Mouse (Mus musculus) hindbrain, embryonic 10.5 days (tissue): ENCODE results near the gene Kdm2b. TPM values are rescaled to one million over a fixed set of nuclear protein-coding genes. Genes with fewer than 3 reads are reported as not detected.

Experiments
- DNase-seq: peaks from one replicate; pipeline ENCODE4 v3.0.0-alpha.2; 2017; ENCODE audit warnings: low spot score
- H3K27ac ChIP-seq: fragments of 300-500 bp; sonication (generic); 2 replicates; pipeline ENCODE4 v1.5.1; 2016; ENCODE audit warnings: mild to moderate bottlenecking, moderate library complexity
- H3K27me3 ChIP-seq: fragments of 300-500 bp; sonication (generic); 2 replicates; pipeline ENCODE4 v1.6.1; 2016; ENCODE audit warnings: mild to moderate bottlenecking; ENCODE audit not compliant: poor library complexity, insufficient read depth, severe bottlenecking
- H3K36me3 ChIP-seq: fragments of 300-500 bp; sonication (generic); 2 replicates; pipeline ENCODE4 v1.6.1; 2016; ENCODE audit warnings: mild to moderate bottlenecking, moderate library complexity
- H3K4me1 ChIP-seq: fragments of 300-500 bp; sonication (generic); replicated peaks from 2 replicates; pipeline ENCODE4 v1.6.1; 2016; ENCODE audit warnings: mild to moderate bottlenecking
- H3K4me3 ChIP-seq: fragments of 300-500 bp; sonication (generic); 2 replicates; pipeline ENCODE4 v1.5.1; 2016; ENCODE audit warnings: mild to moderate bottlenecking, moderate library complexity
- H3K9me3 ChIP-seq: fragments of 300-500 bp; sonication (generic); 2 replicates; pipeline ENCODE4 v1.6.1; 2016; ENCODE audit warnings: mild to moderate bottlenecking, moderate library complexity
- WGBS: fragments of 180-500 bp; shearing (Covaris S2); methylation state at CpG from one replicate; pipeline ENCODE4 v1.1.7; 2016; 5-methylcytosine and 5-hydroxymethylcytosine counted together
- polyA plus RNA-seq: library from polyadenylated mRNA; unstranded; fragments of >200 nt; fragmentation: Nextera tagmentation; extraction: Ambion mirVana; gene quantifications from 2 replicates; pipeline ENCODE4 v1.2.1, GENCODE M21; 2016

Gene Kdm2b
- polyA plus RNA-seq, 1 experiment from 2014 or later: 92.4 TPM

GRCm38 (mm10) chr5:122907182-122907581 lies 82.4 kb downstream of the Kdm2b start:
- no peak overlapping the region for H3K4me3 ChIP-seq
- peaks cover 9% of the 10 kb centered on the region; the same call in 1 of the 2 replicates for H3K36me3 ChIP-seq
- 92% methylated on average over 1 of the region's 1 CpGs for WGBS
- H3K4me1 ChIP-seq: no peaks in the 10 kb centered on the region
- no peaks in the 10 kb centered on the region; the same call in 1 of the 2 replicates for H3K27me3 ChIP-seq
- no peak for DNase-seq
- no peaks in the 10 kb centered on the region for H3K9me3 ChIP-seq
- no peak overlapping the region for H3K27ac ChIP-seq

GRCm38 (mm10) chr5:122903165-122903564 lies 86.5 kb downstream of the Kdm2b start:
- no peak for DNase-seq
- no peaks in the 10 kb centered on the region for H3K9me3 ChIP-seq
- peaks cover 23% of the 10 kb centered on the region for H3K4me1 ChIP-seq
- H3K27me3 ChIP-seq: no peaks in the 10 kb centered on the region; the same call in 1 of the 2 replicates
- no peak overlapping the region for H3K4me3 ChIP-seq
- 82% methylated on average over 5 of the region's 5 CpGs for WGBS
- no peak overlapping the region for H3K27ac ChIP-seq
- H3K36me3 ChIP-seq: peaks cover 9% of the 10 kb centered on the region; the same call in 1 of the 2 replicates

- H3K4me1 ChIP-seq: peaks cover 32% of the 10 kb centered on the region
- WGBS: 80% methylated on average over 6 of the region's 6 CpGs
- no peaks in the 10 kb centered on the region for H3K9me3 ChIP-seq
- no peak overlapping the region for H3K4me3 ChIP-seq
- H3K27me3 ChIP-seq: no peaks in the 10 kb centered on the region; the same call in 1 of the 2 replicates
- no peak overlapping the region for H3K27ac ChIP-seq
- H3K36me3 ChIP-seq: peaks cover 9% of the 10 kb centered on the region; the same call in 1 of the 2 replicates
- DNase-seq: no peak
Observed at GRCm38 (mm10) chr5:122902228-122902627, 87.4 kb downstream of the Kdm2b start.

GRCm38 (mm10) chr5:122901666-122902065 lies 88.0 kb downstream of the Kdm2b start:
- Histone ChIP-seq H3K27me3 (no peaks in the 10 kb centered on the region; the same call in 1 of the 2 replicates), H3K4me3 (no peak overlapping the region), H3K4me1 (peaks cover 35% of the 10 kb centered on the region), H3K9me3 (no peaks in the 10 kb centered on the region), H3K36me3 (peaks cover 6% of the 10 kb centered on the region; the same call in 1 of the 2 replicates), H3K27ac (no peak overlapping the region)
- no peak for DNase-seq
- WGBS: 67% methylated on average over 3 of the region's 3 CpGs

GRCm38 (mm10) chr5:122901179-122901578 lies 88.4 kb downstream of the Kdm2b start:
- H3K27me3 ChIP-seq: no peaks in the 10 kb centered on the region; the same call in 1 of the 2 replicates
- peaks cover 35% of the 10 kb centered on the region for H3K4me1 ChIP-seq
- peaks cover 3% of the 10 kb centered on the region; the same call in 1 of the 2 replicates for H3K36me3 ChIP-seq
- H3K4me3 ChIP-seq: peak overlapping the region; percentile 94
- whole genome bisulfite sequencing: 55% methylated on average over 11 of the region's 11 CpGs
- no peaks in the 10 kb centered on the region for H3K9me3 ChIP-seq
- DNase-seq: no peak
- peak overlapping the region; percentile 97 for H3K27ac ChIP-seq

- H3K36me3 ChIP-seq: no peaks in the 10 kb centered on the region
- H3K4me1 ChIP-seq: peaks cover 35% of the 10 kb centered on the region
- WGBS: 4% methylated on average over 33 of the region's 33 CpGs
- H3K9me3 ChIP-seq: no peaks in the 10 kb centered on the region
- H3K27ac ChIP-seq: peak overlapping the region; percentile 97
- peak overlapping the region; percentile 94 for H3K4me3 ChIP-seq
- DNase-seq: no peak
- H3K27me3 ChIP-seq: no peaks in the 10 kb centered on the region; the same call in 1 of the 2 replicates
Observed at GRCm38 (mm10) chr5:122900558-122901171, 89.0 kb downstream of the Kdm2b start.

- DNase-seq: peak; percentile 92
- no peaks in the 10 kb centered on the region for H3K36me3 ChIP-seq
- H3K9me3 ChIP-seq: no peaks in the 10 kb centered on the region
- WGBS: under 1% methylated on average over 120 of the region's 120 CpGs
- H3K4me1 ChIP-seq: peaks cover 35% of the 10 kb centered on the region
- peak overlapping the region; percentile 97 for H3K27ac ChIP-seq
- H3K27me3 ChIP-seq: no peaks in the 10 kb centered on the region; the same call in 1 of the 2 replicates
- peak overlapping the region; percentile 94 for H3K4me3 ChIP-seq
Observed at GRCm38 (mm10) chr5:122899777-122900557, 89.7 kb downstream of the Kdm2b start.

GRCm38 (mm10) chr5:122898963-122899776 lies 90.5 kb downstream of the Kdm2b start:
- H3K27ac ChIP-seq: peak overlapping the region; percentile 97
- 7% methylated on average over 45 of the region's 45 CpGs for WGBS
- H3K36me3 ChIP-seq: no peaks in the 10 kb centered on the region
- DNase-seq: peak; percentile 41
- H3K9me3 ChIP-seq: no peaks in the 10 kb centered on the region
- H3K4me1 ChIP-seq: peaks cover 35% of the 10 kb centered on the region
- no peaks in the 10 kb centered on the region; the same call in 1 of the 2 replicates for H3K27me3 ChIP-seq
- H3K4me3 ChIP-seq: peak overlapping the region; percentile 94

- Histone ChIP-seq H3K27ac (no peak overlapping the region), H3K36me3 (0 out of 2 replicates have a peak, but pooled peaks cover under 1% of the 10 kb centered on the region), H3K27me3 (no peaks in the 10 kb centered on the region; the same call in 1 of the 2 replicates), H3K4me3 (peak overlapping the region; percentile 94), H3K4me1 (peaks cover 35% of the 10 kb centered on the region), H3K9me3 (no peaks in the 10 kb centered on the region)
- WGBS: 85% methylated on average over 6 of the region's 6 CpGs
- no peak for DNase-seq
Observed at GRCm38 (mm10) chr5:122898153-122898552, 91.5 kb downstream of the Kdm2b start.

- Histone ChIP-seq H3K4me3 (no peak overlapping the region), H3K27ac (no peak overlapping the region), H3K36me3 (peaks cover 23% of the 10 kb centered on the region), H3K27me3 (no peaks in the 10 kb centered on the region), H3K9me3 (no peaks in the 10 kb centered on the region), H3K4me1 (peaks cover 26% of the 10 kb centered on the region)
- 82% methylated on average over 4 of the region's 4 CpGs for WGBS
- no peak for DNase-seq
Observed at GRCm38 (mm10) chr5:122894821-122895220, 94.8 kb downstream of the Kdm2b start.

GRCm38 (mm10) chr5:122894007-122894637 lies 95.5 kb downstream of the Kdm2b start:
- WGBS: 92% methylated on average over 5 of the region's 5 CpGs
- H3K4me3 ChIP-seq: no peak overlapping the region
- H3K9me3 ChIP-seq: no peaks in the 10 kb centered on the region
- H3K27ac ChIP-seq: no peak overlapping the region
- DNase-seq: peak; percentile 49
- peaks cover 23% of the 10 kb centered on the region for H3K36me3 ChIP-seq
- peaks cover 22% of the 10 kb centered on the region for H3K4me1 ChIP-seq
- H3K27me3 ChIP-seq: no peaks in the 10 kb centered on the region

- Histone ChIP-seq H3K27me3 (no peaks in the 10 kb centered on the region), H3K27ac (no peak overlapping the region), H3K9me3 (no peaks in the 10 kb centered on the region), H3K36me3 (peaks cover 27% of the 10 kb centered on the region), H3K4me1 (peaks cover 17% of the 10 kb centered on the region), H3K4me3 (no peak overlapping the region)
- no peak for DNase-seq
- 93% methylated on average over 6 of the region's 6 CpGs for WGBS
Observed at GRCm38 (mm10) chr5:122893270-122893669, 96.4 kb downstream of the Kdm2b start.
